ENCODE assay signal across 8 mouse cellular contexts in the genomic region with DNA sequence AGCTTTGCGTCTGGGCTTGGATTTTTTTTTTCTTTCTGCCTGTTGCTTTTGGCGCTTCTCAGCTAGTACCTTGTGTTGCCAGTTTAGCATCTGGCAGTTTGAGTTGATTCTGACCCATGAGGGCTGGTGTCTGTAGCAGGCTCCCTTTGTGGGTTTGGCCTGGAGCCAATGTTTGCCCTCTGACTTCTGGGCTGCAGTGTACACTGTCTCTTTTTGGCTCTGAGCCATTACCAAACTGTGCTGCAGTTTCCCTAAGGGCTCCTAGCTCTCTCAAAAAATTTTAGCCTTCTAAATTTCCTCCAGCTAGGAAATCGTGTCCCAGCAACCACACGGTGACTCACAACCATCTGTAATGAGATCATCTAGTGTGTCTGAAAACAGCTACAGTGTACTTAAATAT. TPM values are rescaled to one million over a fixed set of nuclear protein-coding genes. Genes with fewer than 3 reads are reported as not detected.
DNase-seq lines count a peak whose midpoint lies in the region; ATAC-seq lines count a peak whose summit lies in the region.

No protein-coding gene starts in this region.

- H3K27me3 ChIP-seq in intestine, embryonic 16.5 days (replicated peaks; ENCODE audit: control insufficient read depth, insufficient read depth, low read length) = no peaks in the 10 kb centered on the region
- no peaks in the 10 kb centered on the region for H3K27me3 ChIP-seq in midbrain, embryonic 14.5 days (ENCODE audit: control insufficient read depth, insufficient read depth, low read length)
- no peaks in the 10 kb centered on the region for H3K27me3 ChIP-seq in splenic B cell, adult 2 months (ENCODE audit: control insufficient read depth, insufficient read depth, low read length, poor library complexity, severe bottlenecking)

- intact Hi-C loops in left cerebral cortex, postnatal 4 days (cut with DNase I) = no loop called here

- no peaks in the 10 kb centered on the region for H3K36me3 ChIP-seq in intestine, embryonic 16.5 days (ENCODE audit: control insufficient read depth, insufficient read depth, low read length)
- H3K36me3 ChIP-seq in midbrain, embryonic 14.5 days (ENCODE audit: control insufficient read depth, insufficient read depth, low read length) = no peaks in the 10 kb centered on the region
- no peaks in the 10 kb centered on the region for H3K36me3 ChIP-seq in splenic B cell, adult 2 months (ENCODE audit: control insufficient read depth, insufficient read depth, low read length, poor library complexity, severe bottlenecking)

- H3K4me1 ChIP-seq in intestine, embryonic 16.5 days (ENCODE audit: control insufficient read depth, insufficient read depth, low read length) = no peaks in the 10 kb centered on the region
- H3K4me1 ChIP-seq in midbrain, embryonic 14.5 days (ENCODE audit: control insufficient read depth, insufficient read depth, low read length) = no peaks in the 10 kb centered on the region

- H3K4me2 ChIP-seq in intestine, embryonic 16.5 days (ENCODE audit: low read depth, low read length) = no peak overlapping the region
- no peak overlapping the region for H3K4me2 ChIP-seq in midbrain, embryonic 14.5 days (ENCODE audit: low read length)

- ATAC-seq in intestine, embryonic 16.5 days = peak; percentile 77
- ATAC-seq in midbrain, embryonic 14.5 days (ENCODE audit: low FRiP score, low TSS enrichment) = peak; percentile 90

- DNase-seq in embryo, embryonic 10.5 days (ENCODE audit: low spot score) = peak; percentile 6
- DNase-seq in embryo, embryonic 10 days (ENCODE audit: low spot score) = no peak
- DNase-seq in cerebellum, adult 8-10 months = peak; percentile 4
- peak; percentile 28 for DNase-seq in gastrocnemius, adult 18-20 months (ENCODE audit: low spot score)
- peak; percentile 85 for DNase-seq in left cerebral cortex, postnatal 4 days
- DNase-seq in midbrain, embryonic 14.5 days = peak; percentile 86
- peak; percentile 15 for DNase-seq in splenic B cell, adult 2 months (ENCODE audit: low read depth, low spot score)

- WGBS in intestine, embryonic 16.5 days = 32% methylated on average over 4 of the region's 4 CpGs
- WGBS in midbrain, embryonic 14.5 days = 55% methylated on average over 4 of the region's 4 CpGs

- no peaks in the 10 kb centered on the region for H3K9me3 ChIP-seq in intestine, embryonic 16.5 days (ENCODE audit: control insufficient read depth, low read length)
- H3K9me3 ChIP-seq in midbrain, embryonic 14.5 days (ENCODE audit: control insufficient read depth, low read length) = no peaks in the 10 kb centered on the region

- H3K27ac ChIP-seq in intestine, embryonic 16.5 days (ENCODE audit: low read length) = no peak overlapping the region
- H3K27ac ChIP-seq in midbrain, embryonic 14.5 days (replicated peaks; ENCODE audit: low read depth, low read length) = no peak overlapping the region

- H3K4me3 ChIP-seq in intestine, embryonic 16.5 days (ENCODE audit: low read length) = no peak overlapping the region
- H3K4me3 ChIP-seq in midbrain, embryonic 14.5 days (replicated peaks; ENCODE audit: low read depth, low read length) = no peak overlapping the region

- no peak overlapping the region for H3K9ac ChIP-seq in intestine, embryonic 16.5 days (ENCODE audit: low read depth, low read length)
- H3K9ac ChIP-seq in midbrain, embryonic 14.5 days (replicated peaks; ENCODE audit: low read length) = no peak overlapping the region

RNA-seq across cellular contexts. Expression of a gene that starts 50.1 kb away (rescaled TPM):
- 10 to 100 TPM; 11.3 to 11.6 TPM for total RNA-seq in gastrocnemius, adult 18-20 months (2021)
- 20.4 and 21.4 TPM in 2 replicates for polyA plus RNA-seq in intestine, embryonic 16.5 days (2015; fragmentation: Nextera tagmentation; extraction: Ambion mirVana)
- 1 to 10 TPM; 6.2 to 7.7 TPM for total RNA-seq in left cerebral cortex, postnatal 4 days (2021)
- 15.2 and 17.3 TPM in 2 replicates for polyA plus RNA-seq in midbrain, embryonic 14.5 days (2014; fragmentation: Nextera tagmentation; extraction: Ambion mirVana)
